Mouse (Mus musculus): Measurements from ENCODE around the gene Sparc. TPM values are rescaled to one million over a fixed set of nuclear protein-coding genes. Genes with fewer than 3 reads are reported as not detected.

Gene Sparc
- total RNA-seq (2021), result 1,000 to 10,000 TPM; 1,630 to 1,800 TPM
- long read RNA-seq, experiment 1, transcript Sparc-203 (4 exons, 909 nt), result minor isoform, 35 of 1,309 reads
- long read RNA-seq, experiment 1, transcript Sparc-202 (10 exons, 2,115 nt), result minor isoform, 99 of 1,309 reads
- long read RNA-seq, experiment 1, transcript Sparc-205 (5 exons, 741 nt), result minor isoform, 216 of 1,309 reads
- long read RNA-seq, experiment 1, transcript Sparc-201 (10 exons, 2,300 nt), result major isoform, 538 of 1,309 reads
- long read RNA-seq, experiment 1, partial matches to known transcripts, result 291 of 1,309 reads
- long read RNA-seq, experiment 1, other reads (novel, unspliced or antisense), result 130 of 1,309 reads
- long read RNA-seq, experiment 2, transcript Sparc-202 (10 exons, 2,115 nt), result minor isoform, 108 of 1,211 reads
- long read RNA-seq, experiment 2, transcript Sparc-203 (4 exons, 909 nt), result minor isoform, 32 of 1,211 reads
- long read RNA-seq, experiment 2, transcript Sparc-205 (5 exons, 741 nt), result minor isoform, 181 of 1,211 reads
- long read RNA-seq, experiment 2, transcript Sparc-201 (10 exons, 2,300 nt), result major isoform, 473 of 1,211 reads
- long read RNA-seq, experiment 2, partial matches to known transcripts, result 274 of 1,211 reads
- long read RNA-seq, experiment 2, other reads (novel, unspliced or antisense), result 142 of 1,211 reads

DNA sequence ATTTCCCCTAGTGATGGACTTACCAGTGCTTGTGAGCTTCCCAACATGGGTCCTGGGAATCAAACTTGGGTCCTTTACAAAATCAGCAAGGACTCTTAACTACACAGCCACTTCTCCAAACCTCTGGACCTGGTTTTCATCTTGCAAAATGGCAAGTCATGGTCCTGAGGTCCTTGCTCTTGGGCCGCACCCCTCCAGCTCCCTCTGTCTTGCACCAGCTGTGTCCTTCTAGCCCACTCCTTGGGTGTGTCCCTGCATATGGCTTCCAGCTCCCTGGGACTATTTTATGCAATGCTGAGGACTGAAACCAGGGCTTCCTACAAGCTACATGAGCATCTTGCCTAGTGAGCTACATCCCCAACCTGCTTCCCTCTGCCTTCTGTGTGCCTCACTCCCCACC, at the start of gene Sparc:
TSS of gene Sparc (minus strand) at position 206 of the 400 bp plus-strand sequence.
- intact Hi-C loops (cut with DNase I; ENCODE audit: low total_unique reads), result no loop called here
- peak; percentile 2 for DNase-seq

GRCm38 (mm10) chr11:55471467-55471866, 48.5 kb upstream of the Sparc start:
- no peak for DNase-seq
- intact Hi-C loops (cut with DNase I; ENCODE audit: low total_unique reads), result no loop called here

DNA sequence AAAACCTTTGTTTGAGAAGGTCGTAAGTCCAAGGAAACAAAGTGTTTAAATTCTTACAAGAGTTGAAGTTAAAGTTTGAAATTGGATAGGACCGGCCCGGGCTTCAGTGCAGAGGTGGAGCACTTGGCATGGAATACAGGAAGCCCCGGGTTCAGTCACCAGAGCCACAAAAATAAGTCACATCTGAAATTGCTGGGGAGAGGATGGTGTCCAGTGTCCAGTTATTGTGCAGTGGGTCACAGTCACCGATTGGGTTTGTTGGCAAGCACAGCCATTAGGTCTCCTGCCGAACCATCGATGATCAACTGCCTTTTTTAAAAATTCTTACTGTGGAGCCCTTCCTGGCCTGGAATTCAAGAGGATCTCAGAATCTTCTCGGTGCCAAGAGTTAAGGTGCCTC, 47.8 kb upstream of the Sparc start:
- intact Hi-C loops (cut with DNase I; ENCODE audit: low total_unique reads), result no loop called here
- DNase-seq, result no peak

- intact Hi-C loops (cut with DNase I; ENCODE audit: low total_unique reads), result no loop called here
- no peak for DNase-seq
Measured at GRCm38 (mm10) chr11:55469923-55470691, 47.1 kb upstream of the Sparc start.

DNA sequence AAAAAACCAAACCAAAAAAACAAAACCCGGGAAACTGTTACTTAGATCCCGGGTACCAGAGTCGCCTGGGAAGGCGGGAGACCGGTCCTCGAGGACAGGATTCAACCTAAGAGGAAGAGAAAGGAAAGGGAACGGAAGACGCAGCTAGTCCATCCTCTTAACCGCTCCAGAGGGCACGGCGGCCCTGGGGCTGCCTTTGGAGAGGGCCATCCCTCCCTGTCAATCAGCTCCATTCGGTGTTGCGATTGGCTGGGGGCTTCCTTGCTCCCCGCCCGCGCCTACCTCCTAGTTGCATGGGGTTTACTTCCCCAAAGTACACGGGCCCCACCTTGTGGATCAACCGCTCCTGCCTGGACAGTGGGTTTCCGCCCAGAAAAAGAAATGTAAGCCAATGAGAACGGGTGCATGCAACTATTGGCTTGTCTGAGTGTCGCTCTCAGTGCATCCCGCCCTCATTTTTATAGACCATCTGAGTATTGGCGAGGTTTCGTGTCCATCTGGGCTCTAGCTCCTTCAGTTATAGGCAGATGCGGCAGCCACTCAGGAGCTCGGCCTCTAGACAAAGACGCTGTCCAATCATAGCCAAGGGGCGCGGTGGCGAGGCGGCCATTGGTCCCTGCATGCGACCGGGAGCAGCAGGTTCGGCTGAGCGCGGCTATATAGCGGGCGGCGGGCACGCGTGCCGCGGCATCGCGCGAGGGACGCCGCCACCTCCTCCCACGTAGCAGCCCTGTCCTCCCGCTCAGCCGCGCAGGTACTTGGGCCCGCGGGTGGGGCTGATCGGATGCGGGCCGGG, 46.3 kb upstream of the Sparc start, which contains the start of gene G3bp1:
TSS of gene G3bp1 (plus strand) at position 638 of the 796 bp plus-strand sequence.
- intact Hi-C loops (cut with DNase I; ENCODE audit: low total_unique reads), result no loop called here
- peak; percentile 99 for DNase-seq

DNA sequence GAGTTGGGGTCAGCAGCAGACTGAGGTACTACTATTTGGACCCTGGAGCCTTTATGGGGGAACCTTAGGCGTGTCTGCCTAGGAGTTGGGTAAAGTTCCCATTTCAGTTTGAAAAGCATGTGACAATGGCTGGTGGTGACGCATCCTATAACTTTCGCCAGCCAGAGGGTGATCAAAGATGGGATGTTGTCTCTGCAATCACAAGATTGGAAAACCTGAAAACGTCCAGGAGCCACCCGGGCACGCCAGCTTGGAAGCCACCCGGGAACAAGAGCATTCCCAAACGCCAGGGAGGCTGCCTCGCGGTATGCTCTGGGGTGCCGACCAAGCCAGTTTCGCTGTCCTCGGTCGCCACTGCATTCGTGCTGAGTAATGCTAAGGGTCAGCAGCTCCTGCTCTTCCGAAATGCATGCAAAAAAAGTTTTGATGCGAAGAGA, 45.6 kb upstream of the Sparc start:
- intact Hi-C loops (cut with DNase I; ENCODE audit: low total_unique reads), result no loop called here
- DNase-seq, result peak; percentile 54

GRCm38 (mm10) chr11:55468012-55468411, 45.0 kb upstream of the Sparc start:
- intact Hi-C loops (cut with DNase I; ENCODE audit: low total_unique reads), result no loop called here
- no peak for DNase-seq

- DNase-seq, result no peak
- intact Hi-C loops (cut with DNase I; ENCODE audit: low total_unique reads), result no loop called here
Measured at GRCm38 (mm10) chr11:55465177-55465576, 42.2 kb upstream of the Sparc start.

DNA sequence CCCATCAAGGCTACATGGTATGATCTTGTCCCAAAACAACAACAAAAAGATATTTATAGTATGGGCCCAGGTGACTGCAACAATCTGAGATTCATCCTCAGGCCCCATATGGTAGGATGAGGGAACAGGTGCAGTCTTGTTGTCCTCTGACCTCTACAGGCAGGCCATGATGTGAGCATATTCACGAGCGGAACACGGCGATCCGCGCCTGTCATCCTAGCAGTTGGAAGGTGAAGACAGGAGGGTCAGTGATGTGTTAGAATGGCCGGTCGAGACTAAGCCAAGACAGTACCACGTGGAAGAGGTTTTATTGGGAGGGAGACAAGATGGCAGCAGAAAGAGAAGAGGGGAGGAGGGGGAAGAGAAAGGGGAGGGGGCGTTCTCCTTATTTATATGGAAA, 41.7 kb upstream of the Sparc start:
- no peak for DNase-seq
- intact Hi-C loops (cut with DNase I; ENCODE audit: low total_unique reads), result no loop called here

- intact Hi-C loops (cut with DNase I; ENCODE audit: low total_unique reads), result no loop called here
- no peak for DNase-seq
Measured at GRCm38 (mm10) chr11:55462149-55462548, 39.2 kb upstream of the Sparc start.

DNA sequence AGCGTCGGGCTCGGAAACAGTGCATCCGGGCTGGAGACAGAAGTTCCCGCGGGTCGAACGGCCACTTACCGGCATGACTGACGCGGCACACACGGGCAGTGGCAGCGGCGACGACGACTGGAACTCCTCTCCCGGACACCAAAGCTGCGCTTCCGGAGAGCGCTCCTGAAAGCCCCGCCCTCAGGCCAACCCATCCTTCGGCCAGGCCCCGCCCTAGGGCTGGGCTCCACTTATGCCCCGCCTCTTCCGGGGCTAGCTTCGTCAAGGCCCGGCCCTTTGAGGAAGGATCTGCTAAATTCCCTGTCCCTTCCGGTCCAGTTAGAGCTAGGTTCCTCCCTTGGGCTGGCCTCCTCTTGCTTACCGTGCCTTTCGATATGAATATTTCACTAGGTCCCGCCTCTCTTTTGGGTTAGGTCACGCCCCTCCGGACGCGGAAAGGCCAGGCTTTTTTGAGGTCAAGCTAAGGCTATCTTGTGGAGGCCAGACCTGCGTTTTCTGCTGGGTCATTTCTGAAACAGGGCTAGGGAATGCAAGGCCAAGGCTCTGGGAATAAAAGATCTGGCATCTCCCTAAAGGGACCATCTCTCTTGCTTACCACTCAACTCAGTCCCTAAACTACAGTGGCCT, 38.1 kb upstream of the Sparc start, which contains the start of gene Atox1:
TSS of gene Atox1 (minus strand) at position 221 of the 627 bp plus-strand sequence.
- intact Hi-C loops (cut with DNase I; ENCODE audit: low total_unique reads), result no loop called here
- peak; percentile 94 for DNase-seq

- intact Hi-C loops (cut with DNase I; ENCODE audit: low total_unique reads), result no loop called here
- DNase-seq, result no peak
Measured at GRCm38 (mm10) chr11:55460559-55461018, 37.6 kb upstream of the Sparc start.

- intact Hi-C loops (cut with DNase I; ENCODE audit: low total_unique reads), result no loop called here
- no peak for DNase-seq
Measured at GRCm38 (mm10) chr11:55459850-55460558, 37.0 kb upstream of the Sparc start.

DNA sequence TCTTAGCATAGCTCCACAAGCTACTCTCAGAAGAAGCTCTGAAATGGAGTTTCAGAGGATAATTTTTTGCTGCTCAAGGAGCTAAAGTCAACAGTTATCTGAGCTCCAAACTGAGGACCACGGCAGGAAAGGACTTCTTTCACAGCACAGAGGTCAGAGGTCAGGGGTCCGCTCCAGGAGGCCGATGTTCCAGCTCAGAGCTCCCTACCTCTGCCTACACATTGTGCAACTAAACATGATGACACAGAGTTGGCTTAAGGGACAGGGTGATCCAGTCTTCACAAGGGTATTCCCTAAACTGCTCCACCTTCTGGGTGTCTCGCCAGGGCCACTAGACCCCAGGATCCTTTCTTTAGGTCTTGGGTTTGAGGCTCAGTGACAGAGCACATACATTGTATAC, 35.5 kb upstream of the Sparc start:
- DNase-seq, result no peak
- intact Hi-C loops (cut with DNase I; ENCODE audit: low total_unique reads), result no loop called here

DNA sequence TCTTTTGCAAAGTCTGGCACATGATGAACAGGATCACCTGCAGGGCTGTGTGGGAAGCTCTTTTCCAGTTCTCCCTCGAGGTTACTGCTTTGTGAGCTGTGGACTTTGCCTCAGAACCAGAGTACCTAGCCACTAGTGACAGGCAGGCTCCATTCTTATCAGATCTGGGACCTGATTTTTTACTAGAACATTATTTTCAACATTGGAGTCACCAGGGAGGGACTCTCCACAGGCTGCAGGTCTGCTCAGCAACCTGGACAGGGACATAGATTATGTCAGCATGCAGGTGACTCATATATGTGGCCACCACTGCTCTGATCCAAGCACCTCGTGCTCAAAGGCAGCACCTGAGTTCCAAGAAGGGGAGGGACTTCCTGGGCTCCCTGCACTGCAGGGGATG, 32.2 kb upstream of the Sparc start:
- intact Hi-C loops (cut with DNase I; ENCODE audit: low total_unique reads), result no loop called here
- no peak for DNase-seq

- DNase-seq, result no peak
- intact Hi-C loops (cut with DNase I; ENCODE audit: low total_unique reads), result no loop called here
Measured at GRCm38 (mm10) chr11:55453640-55454039, 30.7 kb upstream of the Sparc start.

DNA sequence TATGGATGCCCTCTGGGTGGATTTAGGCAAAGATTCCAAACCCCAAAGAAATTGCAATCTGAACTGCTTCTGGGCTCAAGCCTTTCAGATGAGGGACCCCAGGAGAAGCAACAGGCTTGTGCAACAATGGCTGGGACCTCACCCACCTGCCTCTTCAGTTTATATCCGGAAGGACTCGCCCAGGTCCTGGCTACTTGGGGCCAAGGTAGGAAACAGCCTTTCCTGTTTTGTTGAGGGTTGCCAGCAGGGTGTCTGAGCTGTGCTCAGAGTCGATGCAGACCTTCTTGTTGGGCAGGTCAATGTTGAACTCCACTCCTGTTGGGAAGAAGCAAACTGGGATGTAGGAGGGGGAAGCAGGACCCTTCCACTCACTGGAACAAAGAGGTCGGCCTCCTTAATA, 27.3 kb upstream of the Sparc start:
- no peak for DNase-seq
- intact Hi-C loops (cut with DNase I; ENCODE audit: low total_unique reads), result no loop called here

DNA sequence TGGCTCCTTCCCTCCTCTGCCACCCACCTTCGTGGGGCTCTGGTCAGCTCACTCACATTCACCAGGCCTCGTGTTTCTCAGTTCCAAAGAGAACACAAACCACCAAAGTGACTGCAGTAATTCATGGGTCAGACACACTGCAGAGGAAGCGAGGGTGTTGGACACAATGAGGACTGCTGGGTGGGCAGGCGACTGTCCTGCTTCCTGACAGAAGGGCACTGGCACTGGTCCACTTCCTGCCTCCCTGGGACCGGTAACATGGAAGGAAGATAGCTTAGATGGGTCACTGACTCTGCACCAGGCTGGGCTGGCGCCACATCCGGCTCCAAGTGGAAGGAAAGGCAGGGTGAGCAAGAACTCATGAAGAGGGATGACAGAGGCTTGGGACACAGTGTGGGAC, 26.5 kb upstream of the Sparc start:
- intact Hi-C loops (cut with DNase I; ENCODE audit: low total_unique reads), result loop anchor here (5.0 kb wide), 1 partner anchor 237 kb away; no protein-coding TSS in a partner anchor
- DNase-seq, result no peak

All from gastrocnemius, postnatal 14 days (tissue).